Mouse (Mus musculus): Measurements from ENCODE around the gene Tsen54. TPM values are rescaled to one million over a fixed set of nuclear protein-coding genes. Genes with fewer than 3 reads are reported as not detected.
A peak's percentile ranks its signal among the peaks of the same experiment; 100 is the strongest.
"Not testable (repeated sequence)": the region's sequence is repeated elsewhere in the genome, so short reads cannot be mapped to it uniquely, and the experiment has no call there.

Tsen54 gene
- total RNA-seq, 2 experiments from 2014 or later = 14.0 to 14.5 TPM

GRCm38 (mm10) chr11:115857146-115857545 lies 42.6 kb downstream of the Tsen54 start:
- not testable (repeated sequence) for DNase-seq (ENCODE audit: low spot score in 2 of 2)

GRCm38 (mm10) chr11:115857936-115858335 lies 43.4 kb downstream of the Tsen54 start:
- DNase-seq (ENCODE audit: low spot score in 2 of 2) = no peak

- DNase-seq (ENCODE audit: low spot score in 2 of 2) = no peak
Observed at GRCm38 (mm10) chr11:115858354-115858753, 43.8 kb downstream of the Tsen54 start, which contains the start of gene Myo15b. Gene Myo15b (plus strand): TSS chr11:115858406.

- peak; percentile 59 to 63 for DNase-seq (ENCODE audit: low spot score in 2 of 2)
Observed at GRCm38 (mm10) chr11:115859143-115859945, 44.8 kb downstream of the Tsen54 start.

GRCm38 (mm10) chr11:115863895-115864294 lies 49.4 kb downstream of the Tsen54 start:
- DNase-seq (ENCODE audit: low spot score in 2 of 2) = no peak

- DNase-seq (ENCODE audit: low spot score in 2 of 2) = no peak
Observed at GRCm38 (mm10) chr11:115869393-115869792, 54.9 kb downstream of the Tsen54 start.

- no peak for DNase-seq (ENCODE audit: low spot score in 2 of 2)
Observed at GRCm38 (mm10) chr11:115872437-115872836, 57.9 kb downstream of the Tsen54 start.

Small RNAs within 50 kb of the gene (microRNA-seq; reads per million reads assigned to microRNA genes)
- gene Mir5621 = 2.7 to 5.5 reads per million in 2 experiments

Other genes starting within 250 kb of the Tsen54 start
- gene Mrps7, start 210.8 kb upstream of the Tsen54 start, total RNA-seq (2021) = 10 to 100 TPM; 52.8 to 54.1 TPM
- gene Gga3, start 210.7 kb upstream of the Tsen54 start, total RNA-seq (2021) = 10 to 100 TPM; 81.4 to 84.1 TPM
- gene Mif4gd, start 201.8 kb upstream of the Tsen54 start, total RNA-seq (2021) = 10 to 100 TPM; 15.4 to 16.1 TPM
- 10 to 100 TPM; 55.2 to 60.6 TPM for gene Slc25a19, start 186.4 kb upstream of the Tsen54 start, total RNA-seq (2021)
- 100 to 1,000 TPM; 204 to 206 TPM for gene Grb2, start 106.1 kb upstream of the Tsen54 start, total RNA-seq (2021)
- 10 to 100 TPM; 62.9 to 65.2 TPM for gene Tmem94, start 49.3 kb upstream of the Tsen54 start, total RNA-seq (2021)
- 10 to 100 TPM; 17.7 to 18.6 TPM for gene Caskin2, start 1.1 kb upstream of the Tsen54 start, total RNA-seq (2021)
- gene Llgl2, start 9.3 kb downstream of the Tsen54 start, total RNA-seq (2021) = 1 to 10 TPM; 3.6 to 4.5 TPM
- under 1 TPM; 0.49 to 0.75 TPM for gene Myo15b, start 43.7 kb downstream of the Tsen54 start, total RNA-seq (2021)
- under 1 TPM in 1 of 2 experiments, not detected in 1; 0.54 TPM for gene Smim5, start 85.2 kb downstream of the Tsen54 start, total RNA-seq (2021)
- gene Smim6, start 97.3 kb downstream of the Tsen54 start, total RNA-seq (2021) = not detected
- 10 to 100 TPM; 45.3 to 54.0 TPM for gene Sap30bp, start 118.6 kb downstream of the Tsen54 start, total RNA-seq (2021)
- gene Recql5, start 118.8 kb downstream of the Tsen54 start, total RNA-seq (2021) = 10 to 100 TPM; 25.9 to 27.4 TPM
- 1 to 10 TPM; 4.5 to 6.9 TPM for gene Itgb4, start 160.0 kb downstream of the Tsen54 start, total RNA-seq (2021)
- gene Galk1, start 198.0 kb downstream of the Tsen54 start, total RNA-seq (2021) = 10 to 100 TPM; 15.5 to 16.3 TPM
- gene H3f3b, start 213.2 kb downstream of the Tsen54 start, total RNA-seq (2021) = 100 to 1,000 TPM; 246 to 269 TPM
- gene Unk, start 215.6 kb downstream of the Tsen54 start, total RNA-seq (2021) = 10 to 100 TPM; 21.8 to 22.3 TPM